Mouse (Mus musculus) neutrophil, adult 5-6 weeks (primary cell): ENCODE data around the gene Osbpl9. TPM values are rescaled to one million over a fixed set of nuclear protein-coding genes. Genes with fewer than 3 reads are reported as not detected.

Experiments
- ATAC-seq: fragments of 151-379, 151-347 bp; 2 replicates; pipeline ENCODE4 v1.8.0; 2017; ENCODE audit warnings: mild to moderate bottlenecking, moderate TSS enrichment; ENCODE audit not compliant: insufficient number of reproducible peaks, poor library complexity, low FRiP score, severe bottlenecking; ENCODE audit errors: extremely low read depth
- total RNA-seq: library from RNA; stranded (forward); fragments of 200-1000 nt; gene quantifications from 2 replicates; pipeline ENCODE4 v1.2.3, GENCODE M21; 2017

Osbpl9 gene
- total RNA-seq, 1 experiment from 2014 or later, result 343 TPM

GRCm38 (mm10) chr4:109147278-109148038 is 54.6 kb downstream of the Osbpl9 start:
- peak; percentile 51; the same call in 1 of the 2 replicates for ATAC-seq

GRCm38 (mm10) chr4:109143091-109143490 is 59.0 kb downstream of the Osbpl9 start:
- no peak for ATAC-seq

GRCm38 (mm10) chr4:109138551-109138950 is 63.5 kb downstream of the Osbpl9 start:
- ATAC-seq, result no peak

GRCm38 (mm10) chr4:109136475-109137125 is 65.5 kb downstream of the Osbpl9 start:
- peak; percentile 93 for ATAC-seq

- ATAC-seq, result no peak
Measured at GRCm38 (mm10) chr4:109134955-109135354, 67.1 kb downstream of the Osbpl9 start.

- ATAC-seq, result no peak
Measured at GRCm38 (mm10) chr4:109131256-109131872, 70.7 kb downstream of the Osbpl9 start.

GRCm38 (mm10) chr4:109128971-109129370 is 73.1 kb downstream of the Osbpl9 start:
- ATAC-seq, result no peak

GRCm38 (mm10) chr4:109128017-109128416 is 74.1 kb downstream of the Osbpl9 start:
- ATAC-seq, result no peak

- no peak for ATAC-seq
Measured at GRCm38 (mm10) chr4:109126834-109127564, 75.1 kb downstream of the Osbpl9 start.

- no peak for ATAC-seq
Measured at GRCm38 (mm10) chr4:109125746-109126425, 76.2 kb downstream of the Osbpl9 start.

- ATAC-seq, result no peak
Measured at GRCm38 (mm10) chr4:109122830-109123555, 79.1 kb downstream of the Osbpl9 start.

- ATAC-seq, result no peak
Measured at GRCm38 (mm10) chr4:109120735-109121134, 81.3 kb downstream of the Osbpl9 start.

- ATAC-seq, result no peak
Measured at GRCm38 (mm10) chr4:109119641-109120125, 82.4 kb downstream of the Osbpl9 start.

- ATAC-seq, result 0 out of 2 replicates have a peak, but pooled peaks have one; percentile 1
Measured at GRCm38 (mm10) chr4:109118327-109118659, 83.8 kb downstream of the Osbpl9 start.

GRCm38 (mm10) chr4:109117596-109118326 is 84.3 kb downstream of the Osbpl9 start:
- peak; percentile 97 for ATAC-seq

- ATAC-seq, result no peak
Measured at GRCm38 (mm10) chr4:109116938-109117337, 85.1 kb downstream of the Osbpl9 start.

GRCm38 (mm10) chr4:109116494-109116893 is 85.6 kb downstream of the Osbpl9 start:
- peak; percentile 35; the same call in 1 of the 2 replicates for ATAC-seq
